Mouse (Mus musculus): ENCODE results near the gene Plin2. TPM values are rescaled to one million over a fixed set of nuclear protein-coding genes. Genes with fewer than 3 reads are reported as not detected.
A peak's percentile ranks its signal among the peaks of the same experiment; 100 is the strongest.

The Plin2 gene
- polyA plus RNA-seq, 1 experiment, result 107 TPM

DNA sequence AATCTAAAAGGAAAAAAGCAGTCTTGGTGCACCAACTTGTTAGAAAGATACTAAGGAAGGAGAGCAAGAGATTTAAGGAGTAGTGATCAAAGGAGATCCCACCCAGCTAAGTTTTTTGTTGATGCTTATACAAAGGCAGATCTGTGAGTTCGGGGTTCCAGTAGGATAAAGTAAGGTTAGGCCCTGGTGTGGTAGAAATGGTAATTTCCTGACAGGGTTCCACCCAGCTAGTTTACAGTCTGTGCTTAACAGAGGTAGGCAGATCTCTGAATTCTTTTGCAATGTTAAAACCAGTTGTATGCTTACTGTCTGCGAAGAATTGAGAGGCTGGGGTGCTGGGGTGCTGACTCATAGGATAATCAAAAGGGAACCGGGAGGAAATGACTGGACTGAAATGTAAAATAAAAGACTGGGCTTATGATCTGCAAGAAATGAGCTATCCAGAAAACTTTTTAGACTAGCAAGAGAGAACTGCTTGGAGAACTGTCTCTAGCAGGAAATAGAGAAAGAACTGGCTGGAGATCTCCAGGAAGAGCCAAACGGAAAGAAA, 40.9 kb upstream of the Plin2 start:
- Histone ChIP-seq H3K27me3 (ENCODE audit: control insufficient read depth, insufficient read depth, low read length) (no peaks in the 10 kb centered on the region), H3K4me3 (ENCODE audit: control insufficient read depth, insufficient read depth, low read length) (no peak overlapping the region), H3K4me1 (replicated peaks; ENCODE audit: control insufficient read depth, insufficient read depth, low read length) (peaks cover 17% of the 10 kb centered on the region), H3K36me3 (ENCODE audit: control insufficient read depth, insufficient read depth, low read length) (no peaks in the 10 kb centered on the region), H3K27ac (ENCODE audit: control insufficient read depth, insufficient read depth, low read length) (peak overlapping the region; percentile 18)
- no peak for DNase-seq
- no peak for TF ChIP-seq CTCF (IDR thresholded peaks at IDR 0.05; ENCODE audit: borderline replicate concordance, control insufficient read depth, extremely low read depth, insufficient read depth, low read length, poor library complexity)
- TF ChIP-seq POLR2A (IDR thresholded peaks at IDR 0.05; ENCODE audit: control insufficient read depth, extremely low read depth, insufficient read depth, low read length, poor library complexity), result no peak
- 65% methylated on average over 4 of the region's 4 CpGs for WGBS

DNA sequence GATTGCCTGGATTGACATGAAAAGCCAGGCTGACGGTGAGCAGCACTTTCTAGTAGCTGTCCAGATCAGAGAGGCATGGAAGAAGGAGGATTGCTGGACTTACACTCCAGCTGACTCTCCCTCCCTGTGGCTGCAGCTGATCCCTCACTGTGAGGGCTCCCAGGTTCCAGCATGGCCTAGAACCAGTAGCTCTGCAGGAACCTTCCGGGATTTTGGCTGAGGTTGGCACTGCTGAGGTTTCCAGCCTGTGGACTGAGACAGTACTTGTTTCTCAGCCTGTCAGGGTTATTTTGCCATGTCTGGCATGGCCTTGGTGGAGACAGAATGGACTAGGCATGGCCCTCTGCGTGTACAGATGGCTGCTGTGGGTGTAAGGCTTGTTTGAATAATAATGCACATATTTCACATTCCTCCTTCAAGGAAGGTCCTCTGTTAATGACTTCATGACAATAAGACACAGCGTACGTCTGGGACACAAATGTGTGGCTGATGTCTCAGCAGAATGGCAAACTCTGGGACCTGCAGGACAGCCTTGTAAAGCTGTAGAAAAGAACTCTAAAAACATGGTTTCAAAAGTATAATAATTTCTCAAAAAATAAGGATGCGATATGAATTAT, 40.3 kb upstream of the Plin2 start:
- H3K4me1 ChIP-seq (replicated peaks; ENCODE audit: control insufficient read depth, insufficient read depth, low read length), result peaks cover 17% of the 10 kb centered on the region
- TF ChIP-seq CTCF (IDR thresholded peaks at IDR 0.05; ENCODE audit: borderline replicate concordance, control insufficient read depth, extremely low read depth, insufficient read depth, low read length, poor library complexity), result no peak
- no peak for TF ChIP-seq POLR2A (IDR thresholded peaks at IDR 0.05; ENCODE audit: control insufficient read depth, extremely low read depth, insufficient read depth, low read length, poor library complexity)
- peak overlapping the region; percentile 33 for H3K27ac ChIP-seq (ENCODE audit: control insufficient read depth, insufficient read depth, low read length)
- no peak for DNase-seq
- H3K36me3 ChIP-seq (ENCODE audit: control insufficient read depth, insufficient read depth, low read length), result no peaks in the 10 kb centered on the region
- H3K27me3 ChIP-seq (ENCODE audit: control insufficient read depth, insufficient read depth, low read length), result no peaks in the 10 kb centered on the region
- 97% methylated on average over 6 of the region's 6 CpGs for WGBS
- no peak overlapping the region for H3K4me3 ChIP-seq (ENCODE audit: control insufficient read depth, insufficient read depth, low read length)

DNA sequence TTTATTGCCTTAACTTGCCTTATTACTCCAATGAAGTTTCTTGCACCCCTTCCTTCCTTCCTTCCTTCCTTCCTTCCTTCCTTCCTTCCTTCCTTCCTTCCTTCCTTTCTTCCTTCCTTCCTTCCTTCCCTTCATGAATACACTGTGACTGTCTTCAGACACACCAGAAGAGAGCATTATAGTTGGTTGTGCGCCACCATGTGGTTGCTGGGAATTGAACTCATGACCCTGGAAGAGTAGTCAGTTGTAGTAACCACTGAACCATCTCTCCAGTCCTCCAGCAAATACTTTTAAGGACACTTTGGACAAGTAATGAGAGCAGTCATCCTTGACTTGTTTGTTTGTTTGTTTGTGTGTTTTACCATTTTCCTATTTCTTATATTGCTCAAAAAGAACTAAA, 38.9 kb upstream of the Plin2 start:
- Histone ChIP-seq H3K4me1 (replicated peaks; ENCODE audit: control insufficient read depth, insufficient read depth, low read length) (peaks cover 17% of the 10 kb centered on the region), H3K4me3 (ENCODE audit: control insufficient read depth, insufficient read depth, low read length) (no peak overlapping the region), H3K36me3 (ENCODE audit: control insufficient read depth, insufficient read depth, low read length) (no peaks in the 10 kb centered on the region), H3K27ac (ENCODE audit: control insufficient read depth, insufficient read depth, low read length) (no peak overlapping the region), H3K27me3 (ENCODE audit: control insufficient read depth, insufficient read depth, low read length) (no peaks in the 10 kb centered on the region)
- WGBS, result 95% methylated on average over 1 of the region's 1 CpGs
- no peak for DNase-seq
- TF ChIP-seq POLR2A (IDR thresholded peaks at IDR 0.05; ENCODE audit: control insufficient read depth, extremely low read depth, insufficient read depth, low read length, poor library complexity) (no peak), CTCF (IDR thresholded peaks at IDR 0.05; ENCODE audit: borderline replicate concordance, control insufficient read depth, extremely low read depth, insufficient read depth, low read length, poor library complexity) (no peak)

DNA sequence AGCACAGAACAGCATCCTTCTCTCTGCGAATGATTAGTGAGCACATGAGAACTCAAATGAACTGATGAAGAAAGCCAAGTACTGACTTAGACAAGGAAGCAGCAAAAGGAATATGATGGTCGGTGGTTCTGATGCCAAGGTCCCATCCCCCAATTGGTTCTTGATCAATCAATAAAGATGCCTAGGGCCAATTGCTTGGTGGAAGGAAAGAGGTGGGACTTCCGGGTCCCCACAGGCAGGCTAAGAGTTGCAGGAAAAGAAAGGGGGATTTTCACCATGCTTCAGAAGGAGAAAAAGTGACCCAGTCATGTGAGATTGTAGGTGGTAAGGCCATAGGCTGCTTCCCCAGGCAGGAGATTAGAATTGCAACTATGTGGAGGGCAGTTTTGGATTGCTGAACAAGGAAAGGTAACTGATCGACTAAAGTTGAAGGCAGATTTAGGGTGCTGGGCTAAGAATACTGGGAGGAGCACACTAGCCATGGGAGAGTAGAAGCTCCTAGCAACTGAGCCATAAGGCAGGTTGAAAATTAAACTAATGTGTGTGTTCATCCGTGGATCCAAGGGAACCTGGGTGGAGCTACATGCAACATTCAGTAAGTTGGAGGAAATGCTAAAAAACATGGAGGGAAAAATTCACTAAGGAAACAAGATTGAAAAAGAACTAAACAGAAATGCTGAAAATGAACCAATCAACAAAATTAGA, 29.5 kb upstream of the Plin2 start:
- Histone ChIP-seq H3K36me3 (ENCODE audit: control insufficient read depth, insufficient read depth, low read length) (no peaks in the 10 kb centered on the region), H3K27ac (ENCODE audit: control insufficient read depth, insufficient read depth, low read length) (no peak overlapping the region), H3K4me3 (ENCODE audit: control insufficient read depth, insufficient read depth, low read length) (no peak overlapping the region), H3K27me3 (ENCODE audit: control insufficient read depth, insufficient read depth, low read length) (0 out of 2 replicates have a peak, but pooled peaks cover 2% of the 10 kb centered on the region), H3K4me1 (replicated peaks; ENCODE audit: control insufficient read depth, insufficient read depth, low read length) (0 out of 2 replicates have a peak, but pooled peaks cover 5% of the 10 kb centered on the region)
- TF ChIP-seq CTCF (IDR thresholded peaks at IDR 0.05; ENCODE audit: borderline replicate concordance, control insufficient read depth, extremely low read depth, insufficient read depth, low read length, poor library complexity) (no peak), POLR2A (IDR thresholded peaks at IDR 0.05; ENCODE audit: control insufficient read depth, extremely low read depth, insufficient read depth, low read length, poor library complexity) (no peak)
- DNase-seq, result no peak
- 80% methylated on average over 5 of the region's 5 CpGs for WGBS

DNA sequence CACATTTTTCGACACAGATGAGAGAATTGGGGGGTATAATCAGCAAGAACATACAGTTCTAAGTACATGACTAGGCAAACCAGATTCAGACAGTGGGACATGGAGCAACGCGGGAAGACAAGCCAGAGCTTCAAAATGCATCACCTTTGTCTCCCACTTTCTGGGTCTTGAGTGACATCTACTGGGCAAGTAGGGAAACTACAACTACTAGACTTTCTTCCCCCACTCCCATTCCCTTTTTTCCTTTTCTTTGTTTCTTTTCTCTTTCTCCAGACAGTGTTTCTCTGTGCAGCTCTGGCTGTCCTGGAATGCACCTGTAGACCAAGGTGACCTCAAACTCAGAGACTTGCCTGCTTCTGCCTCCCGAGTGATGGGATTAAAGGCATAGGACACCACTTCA, 27.0 kb upstream of the Plin2 start:
- no peaks in the 10 kb centered on the region for H3K36me3 ChIP-seq (ENCODE audit: control insufficient read depth, insufficient read depth, low read length)
- H3K4me3 ChIP-seq (ENCODE audit: control insufficient read depth, insufficient read depth, low read length), result no peak overlapping the region
- 0 out of 2 replicates have a peak, but pooled peaks cover 5% of the 10 kb centered on the region for H3K4me1 ChIP-seq (replicated peaks; ENCODE audit: control insufficient read depth, insufficient read depth, low read length)
- H3K27ac ChIP-seq (ENCODE audit: control insufficient read depth, insufficient read depth, low read length), result no peak overlapping the region
- no peak for TF ChIP-seq POLR2A (IDR thresholded peaks at IDR 0.05; ENCODE audit: control insufficient read depth, extremely low read depth, insufficient read depth, low read length, poor library complexity)
- no peak for TF ChIP-seq CTCF (IDR thresholded peaks at IDR 0.05; ENCODE audit: borderline replicate concordance, control insufficient read depth, extremely low read depth, insufficient read depth, low read length, poor library complexity)
- H3K27me3 ChIP-seq (ENCODE audit: control insufficient read depth, insufficient read depth, low read length), result 0 out of 2 replicates have a peak, but pooled peaks cover 2% of the 10 kb centered on the region
- WGBS, result 12% methylated on average over 4 of the region's 4 CpGs
- peak; percentile 40 for DNase-seq

DNA sequence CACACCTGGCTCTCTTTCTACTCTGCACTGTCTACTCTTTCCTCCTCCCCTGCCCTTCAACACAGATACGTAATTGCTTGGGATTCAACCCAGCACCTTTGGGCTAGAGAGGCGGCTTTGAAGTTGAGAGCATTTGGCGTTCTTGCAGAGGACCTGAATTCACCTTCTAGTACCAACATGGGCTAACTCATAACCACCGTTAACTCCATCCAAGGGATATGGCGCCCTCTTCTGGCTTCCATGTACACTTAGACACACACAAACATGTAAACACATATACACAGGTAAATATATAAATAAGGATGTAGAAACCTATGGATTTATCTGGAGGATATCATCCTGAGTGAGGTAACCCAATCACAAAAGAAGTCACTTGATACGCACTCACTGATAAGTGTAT, 25.2 kb upstream of the Plin2 start:
- Histone ChIP-seq H3K4me1 (replicated peaks; ENCODE audit: control insufficient read depth, insufficient read depth, low read length) (peaks cover 9% of the 10 kb centered on the region), H3K4me3 (ENCODE audit: control insufficient read depth, insufficient read depth, low read length) (no peak overlapping the region), H3K27me3 (ENCODE audit: control insufficient read depth, insufficient read depth, low read length) (no peaks in the 10 kb centered on the region), H3K27ac (ENCODE audit: control insufficient read depth, insufficient read depth, low read length) (no peak overlapping the region), H3K36me3 (ENCODE audit: control insufficient read depth, insufficient read depth, low read length) (no peaks in the 10 kb centered on the region)
- 44% methylated on average over 6 of the region's 6 CpGs for WGBS
- peak; percentile 73 for DNase-seq
- no peak for TF ChIP-seq POLR2A (IDR thresholded peaks at IDR 0.05; ENCODE audit: control insufficient read depth, extremely low read depth, insufficient read depth, low read length, poor library complexity)
- TF ChIP-seq CTCF (IDR thresholded peaks at IDR 0.05; ENCODE audit: borderline replicate concordance, control insufficient read depth, extremely low read depth, insufficient read depth, low read length, poor library complexity), result no peak
